Mouse (Mus musculus) olfactory bulb, adult 2 months (tissue): ENCODE data around the gene Clip1. TPM values are rescaled to one million over a fixed set of nuclear protein-coding genes. Genes with fewer than 3 reads are reported as not detected.
"Not testable (repeated sequence)": the region's sequence is repeated elsewhere in the genome, so short reads cannot be mapped to it uniquely, and the experiment has no call there.

Experiments used
- H3K27ac ChIP-seq: fragments of 200-500 bp; 2 replicates; pipeline ENCODE4 v1.5.1; 2012; ENCODE audit warnings: low read depth, low read length; ENCODE audit not compliant: insufficient read depth
- H3K4me1 ChIP-seq: fragments of 200-500 bp; 2 replicates; pipeline ENCODE4 v1.6.1; 2012; ENCODE audit warnings: low read length; ENCODE audit not compliant: control insufficient read depth, insufficient read depth
- H3K4me3 ChIP-seq: fragments of 200-500 bp; 2 replicates; pipeline ENCODE4 v1.5.1; 2012; ENCODE audit warnings: mild to moderate bottlenecking, low read depth, low read length, moderate library complexity; ENCODE audit not compliant: insufficient read depth
- CTCF ChIP-seq: fragments of 200-500 bp; IDR thresholded peaks from 2 replicates; pipeline ENCODE4 v1.5.1; 2012; ENCODE audit warnings: low read depth, mild to moderate bottlenecking, low read length, moderate library complexity; ENCODE audit not compliant: insufficient read depth
- POLR2A ChIP-seq: fragments of 200-500 bp; IDR thresholded peaks from 2 replicates; pipeline ENCODE4 v1.6.1; 2012; ENCODE audit warnings: mild to moderate bottlenecking, low read depth, low read length, moderate library complexity; ENCODE audit not compliant: insufficient read depth
- WGBS: fragments of 180-500 bp; shearing (Covaris S2); methylation state at CpG from one replicate; pipeline ENCODE4 v1.1.7; 2018; 5-methylcytosine and 5-hydroxymethylcytosine counted together
- polyA plus RNA-seq: library from polyadenylated mRNA; stranded (reverse); fragments of >200 nt; gene quantifications from 2 replicates; pipeline ENCODE4 v1.2.4, GENCODE M21; 2012; ENCODE audit warnings: low replicate concordance; ENCODE audit not compliant: missing spikeins, insufficient read depth, insufficient read length

Gene Clip1
- polyA plus RNA-seq = not detected in 2 replicates

DNA sequence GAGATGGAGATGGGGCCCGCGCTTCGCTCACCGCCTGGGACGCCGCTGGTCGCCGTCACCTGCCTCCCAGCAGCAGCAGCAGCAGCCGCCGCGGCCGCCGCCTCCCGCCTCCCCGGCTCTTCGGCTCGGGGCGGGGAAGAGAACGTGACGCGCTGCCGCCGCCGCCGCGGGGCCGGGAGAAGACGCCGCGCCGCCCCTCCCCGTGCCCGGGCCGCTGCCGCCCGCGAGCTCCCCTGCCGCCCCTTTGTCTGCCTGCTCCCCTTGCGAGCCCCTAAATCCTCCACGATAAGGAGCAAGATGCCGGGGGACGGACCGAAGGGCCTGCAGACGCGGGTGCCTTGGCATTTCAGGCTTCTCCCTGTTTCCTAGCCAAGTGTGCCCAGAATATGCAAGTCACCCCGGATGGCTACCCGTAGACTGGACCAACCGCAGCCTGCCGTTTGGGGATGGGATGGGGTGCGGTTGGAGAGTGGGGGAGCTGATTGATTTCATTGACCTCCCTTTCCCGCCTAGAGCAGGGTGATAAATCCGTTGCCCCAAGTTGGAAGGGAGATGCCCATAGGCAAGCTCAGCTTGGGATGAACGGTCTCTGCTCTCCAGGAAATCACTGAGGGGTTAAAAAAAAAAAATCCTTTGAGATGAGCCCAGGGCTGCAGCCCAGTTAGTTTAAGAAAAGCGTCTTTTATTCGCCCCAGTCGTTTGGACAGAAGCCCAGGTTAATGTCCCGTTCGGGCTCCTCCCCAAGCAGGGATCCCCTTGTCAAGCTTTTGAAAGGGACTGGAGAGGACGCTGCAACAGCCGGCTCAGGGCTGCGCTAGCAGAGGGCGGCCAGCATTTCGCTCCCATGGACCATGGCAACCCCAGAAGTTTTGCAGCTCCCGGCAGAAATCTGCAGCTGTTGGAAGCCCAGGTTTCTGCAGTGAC is at the start of gene Clip1:
Gene Clip1, minus strand, starts transcription at position 398 of the 924 bp plus-strand sequence.
- WGBS = 2% methylated on average over 60 of the region's 64 CpGs
- peak within 1 kb of the TSS; percentile 99 for H3K4me3 ChIP-seq
- TF ChIP-seq POLR2A (peak; percentile 66; the same call in 1 of the 2 replicates), CTCF (no peak)
- peaks cover 10% of the 10 kb centered on the region; the same call in 1 of the 2 replicates for H3K4me1 ChIP-seq
- H3K27ac ChIP-seq = peak within 1 kb of the TSS; percentile 98

DNA sequence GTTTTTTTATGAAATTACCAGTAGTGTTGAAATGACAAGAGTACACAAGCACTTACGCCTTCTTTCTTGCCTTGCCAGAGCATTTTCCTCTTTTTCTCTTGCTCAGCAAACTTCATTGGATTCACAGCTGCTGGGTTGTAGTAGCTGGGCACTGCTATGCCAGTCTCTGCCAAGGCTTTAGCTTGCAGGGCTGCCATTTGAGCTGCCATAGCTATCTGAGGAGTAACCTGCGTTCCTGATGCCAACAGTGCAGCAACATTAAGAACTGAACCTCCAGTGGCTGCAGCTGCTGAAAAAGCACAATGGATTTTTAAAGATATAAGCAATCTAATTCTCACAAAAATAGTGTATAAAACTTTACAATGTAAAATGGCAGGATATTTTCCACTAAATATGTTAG is 46.6 kb upstream of the Clip1 start:
- WGBS = 96% methylated on average over 2 of the region's 2 CpGs

DNA sequence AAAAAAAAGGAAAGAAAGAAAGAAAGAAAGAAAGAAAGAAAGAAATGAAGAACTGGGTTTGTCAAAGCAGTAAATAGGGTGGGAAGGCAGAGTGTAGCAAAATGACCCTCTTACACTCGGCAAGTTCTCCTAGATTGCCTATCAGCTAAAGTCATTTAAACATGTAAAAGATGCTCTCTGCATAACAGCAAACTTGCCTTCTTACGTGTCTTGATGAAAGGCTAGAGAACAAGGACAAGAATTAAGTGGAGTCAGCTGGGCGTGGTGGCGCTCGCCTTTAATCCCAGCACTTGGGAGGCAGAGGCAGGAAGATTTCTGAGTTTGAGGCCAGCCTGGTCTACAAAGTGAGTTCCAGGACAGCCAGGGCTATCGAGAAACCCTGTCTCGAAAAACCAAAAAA is 39.4 kb upstream of the Clip1 start:
- not testable (repeated sequence) for H3K4me1 ChIP-seq, H3K4me3 ChIP-seq
- WGBS = 89% methylated on average over 7 of the region's 7 CpGs

More for the DNA sequence above, 46.6 kb upstream of the Clip1 start:
- Histone ChIP-seq H3K4me3 (no peak overlapping the region), H3K4me1 (no peaks in the 10 kb centered on the region), H3K27ac (no peak overlapping the region)
- no peak for TF ChIP-seq POLR2A
- TF ChIP-seq CTCF = no peak

GRCm38 (mm10) chr5:123720328-123721311 is 36.2 kb upstream of the Clip1 start, which contains the start of gene Zcchc8:
Zcchc8 (minus strand) TSS chr5:123721100.
- peaks cover 6% of the 10 kb centered on the region; the same call in 1 of the 2 replicates for H3K4me1 ChIP-seq
- peak within 1 kb of the TSS; percentile 78 for H3K4me3 ChIP-seq
- H3K27ac ChIP-seq = peak within 1 kb of the TSS; percentile 86
- TF ChIP-seq CTCF = no peak
- no peak for TF ChIP-seq POLR2A
- under 1% methylated on average over 83 of the region's 83 CpGs for WGBS

More for the DNA sequence above, 39.4 kb upstream of the Clip1 start:
- H3K27ac ChIP-seq = not testable (repeated sequence)

GRCm38 (mm10) chr5:123714622-123715021 is 30.2 kb upstream of the Clip1 start:
- 90% methylated on average over 4 of the region's 4 CpGs for WGBS
- TF ChIP-seq CTCF (no peak), POLR2A (no peak)
- Histone ChIP-seq H3K27ac (no peak overlapping the region), H3K4me1 (peaks cover 6% of the 10 kb centered on the region; the same call in 1 of the 2 replicates), H3K4me3 (no peak overlapping the region)

DNA sequence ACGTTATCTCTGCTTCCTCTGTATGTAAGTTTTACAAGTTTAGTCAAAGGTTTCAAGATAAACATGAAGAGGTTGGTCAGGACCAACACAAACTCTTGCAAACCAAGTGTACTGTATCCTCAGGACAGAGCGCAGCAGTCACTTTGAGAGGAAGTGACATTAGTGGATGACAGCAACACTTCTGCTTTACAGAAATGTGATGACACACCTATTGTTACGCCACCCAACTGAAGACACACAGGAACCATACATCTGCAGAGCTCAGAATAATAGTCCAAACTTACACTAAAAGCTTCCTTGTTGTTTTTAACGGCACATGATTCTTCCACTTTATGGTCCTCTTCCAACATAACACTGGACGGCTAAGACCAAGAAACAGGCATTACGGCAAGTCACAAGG is 29.4 kb upstream of the Clip1 start:
- no peak overlapping the region for H3K27ac ChIP-seq
- H3K4me1 ChIP-seq = peaks cover 6% of the 10 kb centered on the region; the same call in 1 of the 2 replicates
- no peak for TF ChIP-seq CTCF
- TF ChIP-seq POLR2A = no peak
- no peak overlapping the region for H3K4me3 ChIP-seq
- 91% methylated on average over 6 of the region's 6 CpGs for WGBS

- 82% methylated on average over 4 of the region's 4 CpGs for WGBS
- Histone ChIP-seq H3K4me3 (no peak overlapping the region), H3K4me1 (no peaks in the 10 kb centered on the region), H3K27ac (no peak overlapping the region)
- TF ChIP-seq POLR2A (no peak), CTCF (no peak)
These were observed 25.2 kb upstream of the Clip1 start for GRCm38 (mm10) chr5:123709571-123709970.

DNA sequence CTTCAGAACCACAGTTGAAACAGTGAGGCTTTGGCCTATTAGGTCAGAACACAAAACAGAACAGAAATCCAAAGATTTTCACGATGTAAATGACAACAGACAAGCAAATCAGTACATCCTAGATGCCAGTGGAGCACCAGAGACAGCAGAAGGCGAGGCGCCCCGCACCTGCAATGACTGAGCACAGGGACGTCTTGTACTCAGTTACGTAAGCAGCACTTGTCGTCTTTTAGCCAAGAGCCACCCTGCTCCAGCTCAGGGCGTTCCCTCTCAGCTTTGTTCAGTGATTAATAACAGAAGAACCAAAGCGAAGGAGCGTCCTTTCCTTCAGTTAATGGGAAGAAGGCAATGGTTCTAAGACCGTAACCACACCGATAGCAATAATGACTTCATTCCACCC is 24.2 kb upstream of the Clip1 start:
- no peak overlapping the region for H3K4me3 ChIP-seq
- WGBS = 89% methylated on average over 12 of the region's 12 CpGs
- no peaks in the 10 kb centered on the region for H3K4me1 ChIP-seq
- no peak overlapping the region for H3K27ac ChIP-seq
- TF ChIP-seq POLR2A (no peak), CTCF (no peak)

GRCm38 (mm10) chr5:123700625-123701024 is 16.2 kb upstream of the Clip1 start:
- 22% methylated on average over 11 of the region's 11 CpGs for WGBS
- Histone ChIP-seq H3K27ac (0 out of 2 replicates have a peak overlapping the region, but pooled peaks have one; percentile 18), H3K4me3 (no peak overlapping the region), H3K4me1 (peaks cover 7% of the 10 kb centered on the region)
- TF ChIP-seq POLR2A (no peak), CTCF (peak; percentile 35; the same call in 1 of the 2 replicates)
